Mouse (Mus musculus): Measurements from ENCODE around the gene Atxn7l3b. TPM values are rescaled to one million over a fixed set of nuclear protein-coding genes. Genes with fewer than 3 reads are reported as not detected.

Atxn7l3b gene
- polyA plus RNA-seq, 1 experiment, result 35.0 TPM

- no peak overlapping the region for H3ac ChIP-seq (ENCODE audit: control insufficient read depth, insufficient read length)
- H3K4me3 ChIP-seq, result no peak overlapping the region
- TF ChIP-seq MYOG (IDR thresholded peaks at IDR 0.05; ENCODE audit: control insufficient read depth in 1 of 3, insufficient read depth in 1 of 3, insufficient read length in 2 of 3, low read depth in 2 of 3), result no peak
- no peak overlapping the region for H3K4me2 ChIP-seq (ENCODE audit: low read depth)
- H3K27me3 ChIP-seq (ENCODE audit: control insufficient read depth, insufficient read depth, insufficient read length), result no peaks in the 10 kb centered on the region
- no peaks in the 10 kb centered on the region for H3K36me3 ChIP-seq (ENCODE audit: control insufficient read depth, insufficient read depth)
- H3K79me2 ChIP-seq (ENCODE audit: control insufficient read depth, insufficient read depth), result no peaks in the 10 kb centered on the region
Measured at GRCm38 (mm10) chr10:112884064-112884463, 44.7 kb downstream of the Atxn7l3b start.

- H3K4me2 ChIP-seq (ENCODE audit: low read depth), result no peak overlapping the region
- H3K79me2 ChIP-seq (ENCODE audit: control insufficient read depth, insufficient read depth), result no peaks in the 10 kb centered on the region
- no peaks in the 10 kb centered on the region for H3K36me3 ChIP-seq (ENCODE audit: control insufficient read depth, insufficient read depth)
- TF ChIP-seq E2F4 (IDR thresholded peaks at IDR 0.05; ENCODE audit: insufficient read depth) (no peak), SRF (IDR thresholded peaks at IDR 0.05; ENCODE audit: control insufficient read depth, insufficient read length, low read depth) (no peak), TCF3 (IDR thresholded peaks at IDR 0.05; ENCODE audit: insufficient read length, low read depth) (no peak)
- no peak overlapping the region for H3K4me3 ChIP-seq
- no peak overlapping the region for H3ac ChIP-seq (ENCODE audit: control insufficient read depth, insufficient read length)
- H3K27me3 ChIP-seq (ENCODE audit: control insufficient read depth, insufficient read depth, insufficient read length), result no peaks in the 10 kb centered on the region
Measured at GRCm38 (mm10) chr10:112883688-112884004, 45.2 kb downstream of the Atxn7l3b start.

DNA sequence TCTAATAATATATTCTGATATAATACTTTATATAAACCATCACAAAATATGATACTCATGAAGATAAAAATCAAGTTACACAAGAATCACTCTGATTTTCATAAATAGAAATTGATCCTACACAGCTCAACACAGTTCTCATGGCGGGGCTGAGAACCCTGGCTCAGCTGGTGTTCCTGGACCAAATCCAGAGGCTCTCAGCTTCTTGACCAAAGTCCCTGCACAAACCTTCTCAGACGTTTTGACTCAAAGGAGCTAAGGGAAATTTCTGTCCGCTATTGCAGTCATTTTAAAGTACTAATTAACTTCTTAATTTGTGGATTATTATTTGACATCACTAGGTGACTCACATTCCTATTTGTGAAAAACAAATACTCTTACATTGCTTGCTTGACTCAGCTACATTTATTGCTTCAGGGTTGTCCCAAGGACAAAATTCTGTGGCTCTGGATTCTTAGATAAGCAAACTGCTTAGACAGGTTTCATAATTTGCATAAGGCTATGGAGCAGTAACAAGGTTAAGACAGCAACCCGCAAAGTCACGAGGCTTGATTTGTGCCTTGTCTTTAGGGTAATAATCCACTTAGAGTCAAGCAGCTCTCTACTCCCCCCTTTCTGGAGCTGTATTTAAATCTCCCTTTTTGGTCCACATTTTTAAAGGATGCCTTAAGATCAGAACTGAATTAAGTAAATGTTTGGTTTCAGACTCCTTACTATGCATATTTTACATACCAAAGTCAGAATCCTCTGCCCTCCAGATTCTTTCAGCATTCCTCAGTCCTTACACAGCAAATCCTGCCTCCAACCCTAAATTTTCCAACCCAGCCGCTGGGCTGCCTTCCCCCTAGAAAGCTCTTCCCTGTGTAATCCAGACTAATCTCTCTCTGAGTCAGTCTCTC lies 45.8 kb downstream of the Atxn7l3b start:
- TF ChIP-seq SRF (IDR thresholded peaks at IDR 0.05; ENCODE audit: control insufficient read depth, insufficient read length, low read depth) (no peak), MYOG (IDR thresholded peaks at IDR 0.05; ENCODE audit: control insufficient read depth in 1 of 3, insufficient read depth in 1 of 3, insufficient read length in 2 of 3, low read depth in 2 of 3) (peak in 1 of 3 experiments; percentile 4)
- Histone ChIP-seq H3K4me3 (no peak overlapping the region), H3K4me2 (ENCODE audit: low read depth) (peak overlapping the region; percentile 61), H3K79me2 (ENCODE audit: control insufficient read depth, insufficient read depth) (no peaks in the 10 kb centered on the region), H3K27me3 (ENCODE audit: control insufficient read depth, insufficient read depth, insufficient read length) (no peaks in the 10 kb centered on the region), H3K36me3 (ENCODE audit: control insufficient read depth, insufficient read depth) (no peaks in the 10 kb centered on the region), H3ac (ENCODE audit: control insufficient read depth, insufficient read length) (no peak overlapping the region)

DNA sequence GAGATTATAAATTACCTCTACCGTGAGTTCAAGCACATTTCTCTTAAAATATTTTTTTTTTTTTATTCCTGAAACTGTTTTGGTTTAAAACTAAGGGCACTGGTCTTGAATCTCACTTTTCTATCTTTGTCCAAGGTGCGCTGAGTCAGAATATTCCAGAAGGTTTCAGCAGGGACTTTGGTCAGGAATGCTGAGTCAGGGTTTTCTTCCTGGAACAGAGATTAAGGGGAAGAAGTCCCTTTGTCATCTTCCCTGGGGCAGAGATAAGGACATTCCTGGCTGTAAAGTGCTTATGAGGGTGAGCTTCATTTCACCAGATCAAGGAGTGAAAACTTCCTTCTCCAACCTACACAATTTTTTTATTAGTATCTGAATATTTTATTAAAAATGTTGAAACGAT lies 46.7 kb downstream of the Atxn7l3b start:
- Histone ChIP-seq H3K36me3 (ENCODE audit: control insufficient read depth, insufficient read depth) (no peaks in the 10 kb centered on the region), H3K4me3 (no peak overlapping the region), H3K27me3 (ENCODE audit: control insufficient read depth, insufficient read depth, insufficient read length) (no peaks in the 10 kb centered on the region), H3K4me2 (ENCODE audit: low read depth) (no peak overlapping the region), H3ac (ENCODE audit: control insufficient read depth, insufficient read length) (no peak overlapping the region), H3K79me2 (ENCODE audit: control insufficient read depth, insufficient read depth) (no peaks in the 10 kb centered on the region)
- TF ChIP-seq E2F4 (IDR thresholded peaks at IDR 0.05; ENCODE audit: insufficient read depth) (no peak), POLR2A (IDR thresholded peaks at IDR 0.05; ENCODE audit: insufficient read length, low read depth) (no peak), POLR2AphosphoS2 (IDR thresholded peaks at IDR 0.05; ENCODE audit: insufficient read length, low read depth) (no peak)

GRCm38 (mm10) chr10:112876655-112877393 lies 52.0 kb downstream of the Atxn7l3b start:
- TF ChIP-seq MAX (IDR thresholded peaks at IDR 0.05; ENCODE audit: low read depth) (no peak), TCF12 (IDR thresholded peaks at IDR 0.05; ENCODE audit: insufficient read depth, poor library complexity, severe bottlenecking) (no peak), POLR2AphosphoS2 (IDR thresholded peaks at IDR 0.05; ENCODE audit: insufficient read length, low read depth) (no peak), MYOG (IDR thresholded peaks at IDR 0.05; ENCODE audit: control insufficient read depth in 1 of 3, insufficient read depth in 1 of 3, insufficient read length in 2 of 3, low read depth in 2 of 3) (no peak), E2F4 (IDR thresholded peaks at IDR 0.05; ENCODE audit: insufficient read depth) (no peak), REST (IDR thresholded peaks at IDR 0.05; ENCODE audit: insufficient read depth, insufficient read length) (no peak), SRF (IDR thresholded peaks at IDR 0.05; ENCODE audit: control insufficient read depth, insufficient read length, low read depth) (no peak), CEBPB (IDR thresholded peaks at IDR 0.05; ENCODE audit: insufficient read depth, poor library complexity, severe bottlenecking) (no peak), MYOD1 (IDR thresholded peaks at IDR 0.05; ENCODE audit: control insufficient read depth in 1 of 3, insufficient read length in 2 of 3, low read depth in 2 of 3) (no peak), USF1 (IDR thresholded peaks at IDR 0.05; ENCODE audit: low read depth) (no peak), POLR2A (IDR thresholded peaks at IDR 0.05; ENCODE audit: insufficient read length, low read depth) (no peak), TCF3 (IDR thresholded peaks at IDR 0.05; ENCODE audit: insufficient read length, low read depth) (no peak)
- H3K36me3 ChIP-seq (ENCODE audit: control insufficient read depth, insufficient read depth), result no peaks in the 10 kb centered on the region
- H3K79me2 ChIP-seq (ENCODE audit: control insufficient read depth, insufficient read depth), result no peaks in the 10 kb centered on the region
- no peak overlapping the region for H3K4me2 ChIP-seq (ENCODE audit: low read depth)
- H3K4me3 ChIP-seq, result no peak overlapping the region
- no peaks in the 10 kb centered on the region for H3K27me3 ChIP-seq (ENCODE audit: control insufficient read depth, insufficient read depth, insufficient read length)
- H3ac ChIP-seq (ENCODE audit: control insufficient read depth, insufficient read length), result no peak overlapping the region
